Mouse (Mus musculus): ENCODE results near the gene Azin2.

Gene Azin2

DNA sequence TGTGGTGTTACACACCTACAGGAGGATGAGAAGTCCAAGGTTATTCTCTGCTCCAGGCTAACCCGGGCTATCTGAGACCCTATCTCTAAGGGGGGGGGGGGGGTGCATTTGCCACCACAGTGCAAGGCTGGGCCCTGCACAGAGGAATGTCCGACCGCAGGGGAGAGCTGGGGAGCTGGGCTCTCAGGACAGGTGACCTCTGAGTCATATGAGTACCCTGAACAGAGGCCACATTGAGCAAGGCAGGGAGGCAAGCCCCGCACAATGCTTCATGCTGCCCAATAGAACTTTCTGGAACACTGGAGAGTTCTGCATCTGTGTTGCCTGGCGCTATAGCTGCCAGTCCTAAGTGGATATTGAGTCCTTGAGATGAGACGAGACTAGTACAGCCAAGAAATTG lies 70.1 kb downstream of the Azin2 start:
- DNase-seq, result peak; percentile 24

DNA sequence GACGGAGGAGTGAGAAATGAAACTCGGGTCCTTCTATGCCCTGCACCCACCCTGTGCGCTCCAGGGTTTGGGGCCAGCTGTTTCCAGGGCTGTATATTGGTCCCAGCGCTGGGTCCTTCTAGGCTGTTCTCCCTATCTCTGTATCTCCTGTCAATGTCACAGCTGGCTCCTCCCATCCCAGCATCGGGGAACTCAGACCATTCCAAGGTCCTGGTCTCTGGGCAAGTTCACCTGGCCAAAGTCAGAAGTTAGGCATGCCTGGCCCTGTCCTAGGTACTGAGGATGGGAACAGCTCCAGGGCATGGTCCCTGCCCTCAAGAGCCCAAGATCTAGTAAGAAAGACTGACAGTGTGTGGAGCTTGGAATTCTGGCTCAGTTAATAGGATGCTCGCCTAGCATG lies 70.5 kb downstream of the Azin2 start:
- DNase-seq, result no peak

DNA sequence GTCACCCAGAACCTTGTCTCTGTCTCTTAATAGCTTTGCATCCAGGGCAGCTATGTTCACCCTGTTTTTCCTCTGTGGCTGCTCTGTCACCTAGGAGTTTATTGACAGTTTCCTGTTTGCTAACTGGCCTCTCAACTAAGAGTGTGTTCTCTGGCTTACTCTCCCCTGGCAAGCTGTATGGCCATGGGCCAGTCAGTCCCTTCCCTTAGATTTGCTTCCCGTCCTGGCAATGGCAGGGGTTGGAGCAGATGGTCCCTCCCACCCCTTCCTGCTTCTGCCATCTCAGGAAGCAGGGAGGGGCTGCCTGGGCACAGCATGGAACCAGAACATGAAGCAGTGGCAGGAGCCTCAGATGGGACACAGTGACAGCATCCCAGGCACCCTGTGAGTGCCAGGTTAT lies 71.1 kb downstream of the Azin2 start:
- DNase-seq, result peak; percentile 93

DNA sequence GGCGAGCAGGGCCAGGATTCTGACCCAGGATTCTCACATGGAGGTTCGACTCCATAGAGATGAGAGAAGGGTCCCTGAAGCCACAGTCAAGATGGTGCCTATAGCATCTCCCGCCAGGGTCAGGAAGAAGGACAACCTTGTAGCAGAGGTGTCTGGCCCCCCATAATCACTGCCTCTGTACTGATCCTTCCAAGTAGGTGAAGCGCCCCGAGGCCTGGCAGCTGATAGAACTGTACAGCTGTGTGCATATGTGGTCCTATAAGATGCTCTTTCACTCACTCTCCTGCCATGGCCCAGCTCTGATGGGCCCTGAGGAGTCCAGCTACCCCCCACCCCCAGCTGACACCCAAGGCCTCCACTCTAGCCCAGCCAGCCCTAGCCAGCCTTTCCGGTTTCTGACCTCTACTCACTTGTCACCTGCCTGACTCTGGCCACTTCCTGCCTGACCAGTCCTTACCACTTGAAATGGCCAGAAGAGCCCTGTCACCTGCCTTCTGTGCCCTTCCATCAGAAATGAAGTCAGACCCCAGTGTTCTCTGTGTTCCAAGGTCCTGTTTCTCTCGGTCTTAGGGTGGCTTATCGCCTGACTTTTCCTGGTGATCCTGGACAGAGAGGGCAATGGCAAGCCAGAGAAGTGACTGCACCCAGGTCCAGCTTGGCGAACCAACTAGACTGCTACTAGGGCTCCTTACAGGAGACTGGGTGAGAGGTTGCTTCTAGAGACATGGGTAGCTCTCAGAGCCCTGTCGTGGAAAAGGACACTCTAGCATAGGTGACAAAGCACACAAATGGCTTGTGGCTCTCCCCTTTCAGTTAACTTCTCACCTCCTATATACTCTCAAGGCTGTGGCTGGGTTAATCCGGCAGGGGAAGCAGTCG lies 72.3 kb downstream of the Azin2 start:
- DNase-seq, result peak; percentile 37

DNA sequence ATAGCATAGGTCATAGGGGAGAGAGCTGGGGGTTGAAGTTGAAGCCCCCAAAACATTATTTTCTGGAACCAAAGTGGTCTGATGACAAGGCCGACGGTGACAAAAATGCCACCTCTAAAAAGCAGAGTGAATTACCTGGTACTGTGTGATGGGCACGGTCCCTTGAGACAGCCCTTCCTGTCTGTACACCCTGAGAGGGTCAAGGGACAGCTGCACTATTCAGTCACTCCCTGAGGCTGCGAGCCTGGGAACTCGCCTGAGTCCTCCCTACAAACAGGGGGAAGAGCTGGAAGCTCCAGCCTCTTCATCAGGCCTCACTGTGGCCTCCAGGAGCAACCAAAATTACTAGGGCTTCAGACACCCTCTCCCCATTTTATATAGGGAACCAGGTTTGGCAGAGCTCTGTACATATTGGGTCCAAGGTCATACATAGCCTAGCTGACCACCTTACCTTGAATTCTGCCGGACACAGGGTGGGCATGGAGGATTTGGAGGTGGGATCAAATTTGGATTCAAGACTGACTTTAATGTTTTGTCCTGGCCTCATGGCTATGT lies 73.7 kb downstream of the Azin2 start:
- DNase-seq, result peak; percentile 37

DNA sequence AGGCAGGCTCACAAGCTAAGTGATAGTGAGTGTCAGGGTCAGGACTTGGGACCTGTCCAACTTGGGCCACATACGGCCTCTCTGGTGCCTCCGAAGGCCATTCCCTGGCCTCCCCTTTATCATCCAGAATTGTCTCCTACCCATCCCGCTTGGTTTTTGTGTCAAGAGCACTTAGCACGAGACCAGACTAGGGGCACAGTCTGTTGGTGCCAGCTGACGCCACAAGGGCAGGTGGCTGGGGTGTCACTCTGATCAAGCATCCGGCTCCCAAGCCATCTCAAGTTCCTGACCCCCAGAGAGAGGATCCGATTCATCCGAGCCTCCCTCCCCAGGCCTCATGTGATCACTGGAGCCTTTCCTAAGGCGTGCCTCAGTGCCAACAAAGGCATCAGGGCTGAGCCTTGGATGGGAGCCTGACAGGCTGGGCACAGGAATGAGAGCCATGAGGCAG lies 74.6 kb downstream of the Azin2 start:
- peak; percentile 91 for DNase-seq

DNA sequence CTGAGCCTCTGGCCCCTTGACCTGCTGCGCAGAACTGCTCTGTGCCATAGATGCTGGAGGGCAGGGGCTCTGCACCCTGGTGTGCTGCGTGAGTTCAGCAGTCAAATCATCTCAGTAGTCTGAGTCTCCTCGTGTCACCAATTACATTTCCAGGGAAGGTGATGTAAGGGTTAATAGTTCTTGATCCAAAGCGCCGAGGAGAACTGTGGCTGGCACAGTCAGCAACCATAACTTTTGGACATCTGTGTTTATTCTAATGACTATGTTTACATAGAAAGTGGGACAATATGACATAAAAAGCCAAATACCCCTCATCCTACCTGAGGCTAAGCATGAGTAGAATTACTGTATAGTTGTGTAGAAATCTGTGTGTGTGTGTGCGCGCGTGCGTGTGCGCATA lies 75.2 kb downstream of the Azin2 start:
- no peak for DNase-seq

DNA sequence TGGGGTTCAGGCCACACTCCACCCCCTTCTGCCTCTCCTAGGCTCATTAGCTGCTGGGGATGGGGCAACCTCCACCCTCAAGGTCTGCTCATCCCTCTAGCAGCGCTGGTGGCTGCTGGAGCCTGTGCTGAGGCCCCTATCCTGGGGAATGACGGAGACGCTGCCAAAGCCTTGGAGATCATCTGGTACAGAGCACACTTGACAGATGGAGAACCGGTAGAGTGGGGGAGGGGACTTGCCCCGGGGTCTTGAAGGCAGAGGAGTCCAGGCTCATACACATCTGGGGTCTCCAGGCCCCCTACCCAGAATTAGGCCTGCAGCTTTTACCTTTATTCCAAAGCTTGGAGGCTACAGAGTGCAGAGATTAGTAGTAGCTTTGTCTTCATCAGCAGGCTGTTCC lies 75.7 kb downstream of the Azin2 start:
- DNase-seq, result peak; percentile 73

DNA sequence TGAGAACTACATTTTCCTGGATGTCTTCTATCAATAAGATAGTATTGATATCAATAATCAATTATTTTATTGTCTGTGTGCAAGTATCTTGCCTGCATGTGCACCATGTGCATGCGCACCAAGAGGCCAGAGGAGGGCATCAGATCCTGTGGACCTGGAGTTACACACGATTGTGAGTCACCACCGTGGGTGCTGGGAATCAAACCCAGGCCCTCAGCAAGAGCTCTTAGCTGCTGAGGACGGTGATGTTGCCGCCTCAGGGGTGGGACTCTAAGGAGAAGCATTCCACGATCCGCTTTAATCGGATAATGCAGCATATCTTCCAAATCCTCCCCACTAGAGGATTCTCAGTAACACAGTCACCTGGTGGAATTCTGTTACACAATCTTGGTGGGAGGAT lies 76.7 kb downstream of the Azin2 start:
- peak; percentile 41 for DNase-seq

DNA sequence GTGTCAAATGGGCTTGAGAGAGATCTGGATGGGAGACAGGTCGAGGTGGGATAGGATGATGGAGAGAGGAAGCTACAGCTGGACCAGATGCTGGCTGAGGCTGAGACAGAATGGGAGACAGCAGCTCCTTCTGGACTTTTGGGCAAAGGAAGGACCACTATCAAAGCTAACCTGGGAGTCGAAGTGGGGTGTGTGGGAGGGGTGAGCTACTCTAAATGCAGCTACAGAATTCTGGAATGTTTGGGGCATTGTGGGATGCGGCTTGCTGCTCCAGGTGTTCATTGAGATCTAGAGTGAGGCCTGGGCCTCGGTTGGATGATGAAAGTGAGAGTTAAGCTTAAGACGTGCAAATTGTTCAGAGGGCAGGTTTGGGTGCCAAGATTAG lies 77.5 kb downstream of the Azin2 start:
- DNase-seq, result no peak

DNA sequence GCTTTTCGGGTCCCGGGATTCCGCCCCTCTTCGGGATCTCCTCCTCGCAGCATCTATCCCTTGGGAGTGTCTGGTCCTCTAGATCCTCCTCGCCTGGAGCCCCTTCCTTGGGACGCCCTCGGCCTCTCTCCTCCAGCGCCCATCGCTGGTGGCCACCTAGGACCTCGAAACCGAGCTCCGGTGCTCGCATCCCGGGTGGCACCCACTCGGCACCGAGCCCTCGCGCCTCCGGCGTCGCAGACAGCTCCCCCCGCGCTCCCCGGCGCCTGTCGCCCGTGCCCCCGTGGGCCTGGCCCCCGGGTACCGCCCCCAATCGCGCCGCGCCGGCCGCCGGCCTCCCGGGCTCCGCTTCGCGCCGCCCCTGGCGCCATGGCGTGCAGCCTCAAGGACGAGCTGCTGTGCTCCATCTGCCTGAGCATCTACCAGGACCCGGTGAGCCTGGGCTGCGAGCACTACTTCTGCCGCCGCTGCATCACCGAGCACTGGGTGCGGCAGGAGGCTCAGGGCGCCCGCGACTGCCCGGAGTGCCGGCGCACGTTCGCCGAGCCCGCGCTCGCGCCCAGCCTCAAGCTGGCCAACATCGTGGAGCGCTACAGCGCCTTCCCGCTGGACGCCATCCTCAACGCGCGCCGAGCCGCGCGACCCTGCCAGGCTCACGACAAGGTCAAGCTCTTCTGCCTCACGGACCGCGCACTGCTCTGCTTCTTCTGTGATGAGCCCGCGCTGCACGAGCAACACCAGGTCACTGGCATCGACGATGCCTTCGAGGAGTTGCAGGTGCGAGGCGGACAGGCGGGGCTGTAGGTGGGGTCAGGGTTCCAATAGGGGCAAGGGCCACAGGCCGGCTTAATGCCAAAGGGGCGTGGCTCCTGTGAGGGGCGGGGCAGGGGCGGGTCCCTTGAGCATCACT lies 78.2 kb downstream of the Azin2 start:
- peak; percentile 79 for DNase-seq

DNA sequence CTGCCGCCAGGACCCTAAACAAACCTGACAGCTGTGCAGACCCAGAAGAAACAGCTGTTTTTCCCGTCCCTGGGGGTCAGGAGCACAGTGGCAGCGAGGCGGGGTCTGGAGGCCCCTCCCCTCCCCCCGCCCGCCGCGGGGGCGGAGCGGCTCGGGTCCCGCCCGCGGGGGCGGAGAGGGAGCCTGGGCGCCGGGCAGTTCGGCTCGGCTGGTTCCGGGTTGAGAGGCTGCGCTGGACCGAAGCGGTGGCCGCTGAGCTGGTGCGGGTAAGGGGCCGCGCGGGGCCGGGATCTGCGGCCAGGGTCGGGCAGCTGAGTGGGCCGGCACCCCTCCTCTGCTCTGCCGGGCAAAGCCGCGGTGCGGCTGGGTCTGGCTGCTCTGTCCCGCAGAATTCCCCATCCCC lies 78.9 kb downstream of the Azin2 start, which contains the start of gene Trim62:
TSS of gene Trim62 (plus strand) at position 202 of the 403 bp plus-strand sequence.
- DNase-seq, result peak; percentile 84
